Mouse (Mus musculus) testis, adult 2 months (tissue): ENCODE data around the gene Eid2b. TPM values are rescaled to one million over a fixed set of nuclear protein-coding genes. Genes with fewer than 3 reads are reported as not detected.

ENCODE experiments used
- H3K27ac ChIP-seq: fragments of 200-500 bp; 2 replicates; pipeline ENCODE4 v1.5.1; 2012; ENCODE audit warnings: low read depth, low read length; ENCODE audit not compliant: control insufficient read depth, insufficient read depth
- H3K27me3 ChIP-seq: fragments of 200-500 bp; 2 replicates; pipeline ENCODE4 v1.6.1; 2012; ENCODE audit warnings: mild to moderate bottlenecking, low read length, moderate library complexity; ENCODE audit not compliant: control insufficient read depth, insufficient read depth
- H3K36me3 ChIP-seq: fragments of 200-500 bp; 2 replicates; pipeline ENCODE4 v1.6.1; 2012; ENCODE audit warnings: mild to moderate bottlenecking, low read length; ENCODE audit not compliant: control insufficient read depth, insufficient read depth
- H3K4me1 ChIP-seq: fragments of 200-500 bp; 2 replicates; pipeline ENCODE4 v1.6.1; 2012; ENCODE audit warnings: low read length; ENCODE audit not compliant: control insufficient read depth, insufficient read depth
- H3K4me3 ChIP-seq: fragments of 200-500 bp; 2 replicates; pipeline ENCODE4 v1.5.1; 2012; ENCODE audit warnings: low read depth, mild to moderate bottlenecking, low read length, moderate library complexity, mixed read lengths; ENCODE audit not compliant: control insufficient read depth
- CTCF ChIP-seq: fragments of 200-500 bp; IDR thresholded peaks from 2 replicates; pipeline ENCODE4 v1.5.1; 2012; ENCODE audit warnings: low read depth, mild to moderate bottlenecking, inconsistent platforms, low read length, moderate library complexity; ENCODE audit not compliant: control insufficient read depth, insufficient read depth, insufficient replicate concordance
- POLR2A ChIP-seq: fragments of 200-500 bp; IDR thresholded peaks from 2 replicates; pipeline ENCODE4 v1.6.1; 2012; ENCODE audit warnings: low read depth, mild to moderate bottlenecking, inconsistent platforms, low read length, moderate library complexity; ENCODE audit not compliant: control insufficient read depth
- polyA plus RNA-seq: library from polyadenylated mRNA; depleted of rRNA; stranded (reverse); fragments of >200 nt; gene quantifications from 2 replicates; pipeline ENCODE4 v1.2.3, GENCODE M21; 2012; rRNA removed

Eid2b gene
- polyA plus RNA-seq, 1 experiment: 13.9 TPM

DNA sequence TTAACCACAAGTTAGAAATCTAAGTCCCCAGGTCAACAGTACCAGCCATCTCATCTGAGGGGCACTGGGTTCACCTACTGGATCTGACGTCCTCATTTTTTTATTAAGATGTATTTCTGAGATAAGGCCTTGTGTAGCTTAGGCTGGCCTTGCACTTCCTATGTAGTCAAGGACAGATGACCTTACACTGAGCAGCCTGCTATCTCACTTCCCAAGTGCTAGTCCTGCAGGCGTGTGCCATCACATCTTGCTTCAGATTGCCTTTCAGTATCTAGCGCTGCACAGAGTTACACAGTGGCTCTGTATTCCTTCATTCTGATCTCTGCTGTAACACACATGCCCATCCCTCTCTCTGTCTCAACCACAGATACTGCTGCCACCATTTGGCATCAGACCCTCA, 40.5 kb downstream of the Eid2b start:
- no peaks in the 10 kb centered on the region for H3K4me1 ChIP-seq
- H3K4me3 ChIP-seq: no peak overlapping the region
- no peak for TF ChIP-seq POLR2A
- H3K27me3 ChIP-seq: no peaks in the 10 kb centered on the region
- H3K36me3 ChIP-seq: no peaks in the 10 kb centered on the region; the same call in none of the 2 replicates
- H3K27ac ChIP-seq: no peak overlapping the region

DNA sequence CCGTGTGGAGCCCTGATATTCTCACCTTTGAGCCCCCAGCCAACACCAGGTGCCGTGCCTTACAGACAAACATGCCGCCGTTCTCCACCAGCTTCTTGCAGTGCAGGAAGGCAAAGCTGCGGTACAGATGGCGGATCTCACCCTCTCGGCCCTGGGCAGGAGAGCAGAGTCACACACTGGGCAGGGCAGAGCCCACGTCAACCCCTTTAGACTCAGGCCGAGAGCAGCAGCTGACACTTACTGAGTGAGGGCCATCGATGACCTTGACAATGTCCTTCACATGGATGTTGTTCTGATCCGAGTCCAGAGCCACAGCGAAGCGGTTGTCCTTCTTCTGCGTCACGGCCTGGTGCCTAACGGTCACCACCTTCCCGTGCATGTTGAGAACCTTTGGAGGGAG, 41.2 kb downstream of the Eid2b start:
- H3K27me3 ChIP-seq: no peaks in the 10 kb centered on the region
- no peaks in the 10 kb centered on the region for H3K4me1 ChIP-seq
- TF ChIP-seq CTCF: no peak
- TF ChIP-seq POLR2A: no peak
- no peak overlapping the region for H3K27ac ChIP-seq
- no peaks in the 10 kb centered on the region; the same call in none of the 2 replicates for H3K36me3 ChIP-seq
- H3K4me3 ChIP-seq: no peak overlapping the region

GRCm38 (mm10) chr7:28321974-28322720, 44.6 kb downstream of the Eid2b start:
- H3K36me3 ChIP-seq: peaks cover 4% of the 10 kb centered on the region
- no peaks in the 10 kb centered on the region for H3K27me3 ChIP-seq
- H3K4me1 ChIP-seq: no peaks in the 10 kb centered on the region
- H3K27ac ChIP-seq: no peak overlapping the region
- TF ChIP-seq POLR2A: no peak
- TF ChIP-seq CTCF: no peak
- no peak overlapping the region for H3K4me3 ChIP-seq

GRCm38 (mm10) chr7:28325293-28325692, 47.8 kb downstream of the Eid2b start:
- Histone ChIP-seq H3K36me3 (peaks cover 6% of the 10 kb centered on the region), H3K27me3 (no peaks in the 10 kb centered on the region), H3K4me1 (no peaks in the 10 kb centered on the region), H3K27ac (no peak overlapping the region), H3K4me3 (no peak overlapping the region)
- TF ChIP-seq POLR2A (no peak), CTCF (no peak)

DNA sequence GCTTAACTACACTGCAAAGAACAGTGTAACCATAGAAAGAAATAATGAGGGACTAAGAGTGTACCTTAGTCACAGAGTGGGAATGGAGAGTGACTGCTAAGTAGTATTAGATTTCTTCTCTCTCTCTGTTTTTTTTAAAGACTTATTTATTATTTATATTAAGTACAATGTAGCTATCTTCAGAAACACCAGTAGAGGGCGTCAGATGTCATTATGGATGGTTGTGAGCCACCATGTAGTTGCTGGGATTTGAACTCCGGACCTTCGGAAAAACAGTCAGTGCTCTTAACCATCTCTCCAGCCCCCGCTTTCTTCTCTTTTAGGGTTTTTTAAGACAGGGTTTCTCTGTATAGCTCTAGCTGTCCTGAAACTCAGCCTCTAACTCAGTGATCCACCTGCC, 48.9 kb downstream of the Eid2b start:
- no peaks in the 10 kb centered on the region for H3K27me3 ChIP-seq
- no peak overlapping the region for H3K27ac ChIP-seq
- H3K4me1 ChIP-seq: no peaks in the 10 kb centered on the region
- no peak overlapping the region for H3K4me3 ChIP-seq
- TF ChIP-seq CTCF (no peak), POLR2A (no peak)
- peaks cover 8% of the 10 kb centered on the region for H3K36me3 ChIP-seq

DNA sequence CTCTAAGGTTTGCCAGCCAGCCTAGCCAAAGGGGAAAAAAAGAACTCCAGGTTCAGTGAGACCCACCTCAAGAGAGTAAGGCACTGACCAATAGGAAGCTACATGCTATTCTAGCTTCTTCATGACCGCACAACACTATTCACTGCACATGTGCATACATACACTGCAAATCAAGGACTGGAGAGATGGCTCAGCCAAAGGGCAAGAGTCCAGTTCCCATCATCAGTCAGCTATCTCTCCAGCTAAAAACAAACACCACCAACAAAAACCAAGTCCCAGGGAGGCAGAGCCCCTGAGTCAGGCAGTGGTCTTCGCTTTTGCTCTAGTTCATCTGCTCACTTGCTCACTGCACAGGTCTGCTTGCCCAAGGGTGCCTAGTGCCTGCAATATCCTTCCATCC, 50.7 kb downstream of the Eid2b start:
- H3K36me3 ChIP-seq: peaks cover 8% of the 10 kb centered on the region
- TF ChIP-seq POLR2A: no peak
- no peaks in the 10 kb centered on the region for H3K27me3 ChIP-seq
- no peaks in the 10 kb centered on the region for H3K4me1 ChIP-seq
- no peak overlapping the region for H3K4me3 ChIP-seq
- H3K27ac ChIP-seq: no peak overlapping the region

Other genes starting within 250 kb of the Eid2b start
- 55.5 and 57.6 TPM in 2 replicates for gene Psmc4, start 227.6 kb upstream of the Eid2b start, polyA plus RNA-seq
- gene Fcgbp, start 206.5 kb upstream of the Eid2b start, polyA plus RNA-seq: 1.3 and 3.4 TPM in 2 replicates
- 0.04 and 0.05 TPM in 2 replicates for gene 9530053A07Rik, start 148.3 kb upstream of the Eid2b start, polyA plus RNA-seq
- gene Fbl, start 108.0 kb upstream of the Eid2b start, polyA plus RNA-seq: 41.3 and 50.0 TPM in 2 replicates
- 462 and 482 TPM in 2 replicates for gene Dyrk1b, start 98.3 kb upstream of the Eid2b start, polyA plus RNA-seq
- gene Eid2, start 9.9 kb upstream of the Eid2b start, polyA plus RNA-seq: 6.0 and 6.1 TPM in 2 replicates
- 408 and 454 TPM in 2 replicates for gene Selenov, start 13.4 kb downstream of the Eid2b start, polyA plus RNA-seq
- gene Dll3, start 24.5 kb downstream of the Eid2b start, polyA plus RNA-seq: 24.9 and 31.9 TPM in 2 replicates
- 25.6 and 27.6 TPM in 2 replicates for gene Timm50, start 34.3 kb downstream of the Eid2b start, polyA plus RNA-seq
- 126 and 127 TPM in 2 replicates for gene Supt5, start 61.0 kb downstream of the Eid2b start, polyA plus RNA-seq
- 227 and 277 TPM in 2 replicates for gene Rps16, start 72.9 kb downstream of the Eid2b start, polyA plus RNA-seq
- 14.7 and 20.1 TPM in 2 replicates for gene Plekhg2, start 94.9 kb downstream of the Eid2b start, polyA plus RNA-seq
- gene Zfp36, start 102.5 kb downstream of the Eid2b start, polyA plus RNA-seq: 3.8 and 4.9 TPM in 2 replicates
- 129 and 135 TPM in 2 replicates for gene Med29, start 115.0 kb downstream of the Eid2b start, polyA plus RNA-seq
- gene Paf1, start 115.2 kb downstream of the Eid2b start, polyA plus RNA-seq: 84.1 and 97.0 TPM in 2 replicates
- gene Gmfg, start 159.7 kb downstream of the Eid2b start, polyA plus RNA-seq: 7.8 and 8.8 TPM in 2 replicates
- gene Lrfn1, start 174.2 kb downstream of the Eid2b start, polyA plus RNA-seq: 1.1 TPM in 2 replicates
- gene Ifnl2, start 232.7 kb downstream of the Eid2b start, polyA plus RNA-seq: not detected in 2 replicates
- gene Ifnl3, start 245.1 kb downstream of the Eid2b start, polyA plus RNA-seq: not detected in 2 replicates